Mouse (Mus musculus) kidney, embryonic 14.5 days (tissue): Measurements from ENCODE around the gene Gm1113. TPM values are rescaled to one million over a fixed set of nuclear protein-coding genes. Genes with fewer than 3 reads are reported as not detected.

ENCODE experiments used
- ATAC-seq: fragments of 200-750 bp; cut with Nextera tagmentation; 2 replicates; pipeline ENCODE4 v1.8.0; 2017; ENCODE audit warnings: moderate number of reproducible peaks, mild to moderate bottlenecking, moderate TSS enrichment, moderate library complexity; ENCODE audit not compliant: low FRiP score, low TSS enrichment
- H3K27ac ChIP-seq: fragments of 300-500 bp; sonication (generic); 2 replicates; pipeline ENCODE4 v1.5.1; 2014; ENCODE audit warnings: low read depth, mild to moderate bottlenecking, low read length, moderate library complexity, mixed read lengths
- H3K27me3 ChIP-seq: fragments of 300-500 bp; sonication (generic); 2 replicates; pipeline ENCODE4 v1.6.1; 2014; ENCODE audit warnings: mild to moderate bottlenecking, low read length; ENCODE audit not compliant: control insufficient read depth, insufficient read depth
- H3K36me3 ChIP-seq: fragments of 300-500 bp; sonication (generic); 2 replicates; pipeline ENCODE4 v1.6.1; 2014; ENCODE audit warnings: low read length, mixed read lengths; ENCODE audit not compliant: control insufficient read depth, insufficient read depth
- H3K4me1 ChIP-seq: fragments of 300-500 bp; sonication (generic); 2 replicates; pipeline ENCODE4 v1.6.1; 2014; ENCODE audit warnings: low read length, mixed read lengths; ENCODE audit not compliant: control insufficient read depth, insufficient read depth
- H3K4me2 ChIP-seq: fragments of 300-500 bp; sonication (generic); replicated peaks from 2 replicates; pipeline ENCODE4 v1.6.1; 2014; ENCODE audit warnings: low read depth, mild to moderate bottlenecking, low read length
- H3K4me3 ChIP-seq: fragments of 300-500 bp; sonication (generic); 2 replicates; pipeline ENCODE4 v1.5.1; 2014; ENCODE audit warnings: mild to moderate bottlenecking, low read length
- H3K9ac ChIP-seq: fragments of 300-500 bp; sonication (generic); 2 replicates; pipeline ENCODE4 v1.6.1; 2014; ENCODE audit warnings: low read depth, mild to moderate bottlenecking, low read length, moderate library complexity
- H3K9me3 ChIP-seq: fragments of 300-500 bp; sonication (generic); 2 replicates; pipeline ENCODE4 v1.6.1; 2016; ENCODE audit warnings: low read length; ENCODE audit not compliant: control insufficient read depth
- WGBS: fragments of 180-500 bp; shearing (Covaris S2); extraction: QIAGEN DNeasy Blood & Tissue Kit; methylation state at CpG from one replicate; pipeline ENCODE4 v1.1.7; 2014; 5-methylcytosine and 5-hydroxymethylcytosine counted together
- polyA plus RNA-seq: library from polyadenylated mRNA; unstranded; fragments of >200 nt; fragmentation: Nextera tagmentation; extraction: Ambion mirVana; gene quantifications from 2 replicates; pipeline ENCODE4 v1.2.1, GENCODE M21; 2014

Gene Gm1113
- not detected in 2 replicates for polyA plus RNA-seq

DNA sequence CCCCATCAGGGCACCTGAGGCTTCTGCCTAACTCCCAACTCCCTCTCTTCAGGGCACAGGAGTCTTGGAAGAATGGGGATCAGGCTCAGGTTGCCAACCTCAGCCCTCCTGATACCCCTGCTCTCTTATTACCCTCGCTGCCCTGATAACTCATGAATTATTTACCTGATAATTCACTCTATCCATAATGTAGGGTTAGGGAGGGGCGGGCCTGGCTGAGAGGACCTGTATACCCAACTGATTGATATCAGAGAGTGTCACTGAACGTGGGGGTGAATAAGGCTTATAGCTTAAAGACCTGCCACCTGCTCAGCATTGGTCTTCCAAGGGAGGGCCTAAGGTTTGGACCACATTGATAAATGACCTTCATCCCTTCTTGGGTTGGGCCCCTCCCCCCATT is at the start of gene Gm1113:
Gene Gm1113 (minus strand): TSS at position 101 of the 400 bp plus-strand sequence.
- no peaks in the 10 kb centered on the region for H3K4me1 ChIP-seq

DNA sequence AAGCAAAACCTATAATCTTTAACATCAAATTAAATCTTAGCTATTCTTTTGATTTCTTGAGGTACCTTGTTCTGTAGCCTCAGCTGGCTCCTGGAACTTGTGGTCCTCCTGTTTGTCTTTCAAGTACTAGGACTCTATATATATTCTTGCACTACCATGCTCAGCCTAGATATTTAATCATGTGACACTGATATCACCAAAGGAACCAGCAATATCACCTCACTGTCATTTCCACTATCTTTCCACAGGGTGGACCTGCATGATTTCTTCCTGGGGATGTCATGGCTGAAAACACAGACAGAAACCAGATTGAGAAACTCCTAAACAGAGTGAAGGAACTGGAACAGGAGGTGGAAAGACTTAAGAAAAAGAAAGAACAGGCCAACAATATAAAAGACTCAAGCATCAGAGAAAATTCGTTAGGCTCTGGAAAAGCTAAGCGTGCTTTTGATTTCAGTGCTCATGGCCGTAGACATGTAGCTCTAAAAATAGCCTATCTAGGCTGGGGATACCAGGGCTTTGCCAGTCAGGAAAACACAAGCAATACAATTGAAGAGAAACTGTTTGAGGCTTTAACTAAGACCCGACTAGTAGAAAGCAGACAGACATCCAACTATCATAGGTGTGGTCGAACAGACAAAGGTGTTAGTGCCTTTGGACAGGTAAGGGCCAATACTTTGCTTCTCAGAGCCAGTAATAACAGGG is 46.6 kb upstream of the Gm1113 start:
- Histone ChIP-seq H3K4me3 (no peak overlapping the region), H3K4me1 (peaks cover 11% of the 10 kb centered on the region; the same call in 1 of the 2 replicates), H3K36me3 (peaks cover 58% of the 10 kb centered on the region), H3K9me3 (no peaks in the 10 kb centered on the region), H3K4me2 (no peak overlapping the region), H3K9ac (no peak overlapping the region), H3K27me3 (no peaks in the 10 kb centered on the region), H3K27ac (no peak overlapping the region)
- ATAC-seq, result no peak
- WGBS, result 90% methylated on average over 5 of the region's 5 CpGs

More for the DNA sequence above, at the start of gene Gm1113:
- H3K36me3 ChIP-seq, result no peaks in the 10 kb centered on the region
- H3K4me3 ChIP-seq, result no peak within 1 kb of the TSS
- no peak within 1 kb of the TSS for H3K4me2 ChIP-seq
- no peak within 1 kb of the TSS for H3K27ac ChIP-seq
- ATAC-seq, result no peak
- 75% methylated on average over 3 of the region's 3 CpGs for WGBS
- no peaks in the 10 kb centered on the region for H3K9me3 ChIP-seq
- no peak within 1 kb of the TSS for H3K9ac ChIP-seq
- no peaks in the 10 kb centered on the region for H3K27me3 ChIP-seq

- Histone ChIP-seq H3K4me3 (no peak overlapping the region), H3K27me3 (no peaks in the 10 kb centered on the region; the same call in 1 of the 2 replicates), H3K4me1 (peaks cover 4% of the 10 kb centered on the region; the same call in 1 of the 2 replicates), H3K9ac (no peak overlapping the region), H3K4me2 (no peak overlapping the region), H3K36me3 (peaks cover 43% of the 10 kb centered on the region), H3K27ac (no peak overlapping the region), H3K9me3 (no peaks in the 10 kb centered on the region)
- 91% methylated on average over 6 of the region's 6 CpGs for WGBS
- no peak for ATAC-seq
These were observed 43.5 kb upstream of the Gm1113 start for GRCm38 (mm10) chr9:35561583-35561982.

DNA sequence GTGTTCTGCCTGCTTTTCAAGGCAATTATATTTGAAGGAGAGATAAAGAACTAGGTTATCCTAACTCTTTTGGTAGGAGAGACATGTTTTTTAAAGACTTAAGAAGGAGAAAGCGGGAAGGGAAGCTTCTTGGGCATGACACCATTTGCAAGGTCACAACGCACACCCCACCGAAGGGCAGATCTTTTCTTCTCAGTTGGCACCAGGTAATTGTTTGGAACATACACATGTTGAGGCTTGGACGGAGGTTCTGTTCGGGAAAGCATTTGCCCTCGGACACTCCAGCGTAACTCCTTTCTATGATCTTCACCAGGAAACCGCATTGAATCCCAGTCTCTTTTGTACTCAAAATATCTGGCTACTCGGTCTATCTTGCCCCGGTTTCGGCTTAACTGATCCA is 43.0 kb upstream of the Gm1113 start:
- WGBS, result 96% methylated on average over 11 of the region's 11 CpGs
- peaks cover 38% of the 10 kb centered on the region for H3K36me3 ChIP-seq

GRCm38 (mm10) chr9:35559009-35559890 is 41.2 kb upstream of the Gm1113 start:
- Histone ChIP-seq H3K9ac (peak overlapping the region; percentile 68), H3K27ac (peak overlapping the region; percentile 24; the same call in 1 of the 2 replicates), H3K27me3 (no peaks in the 10 kb centered on the region; the same call in 1 of the 2 replicates), H3K4me3 (peak overlapping the region; percentile 65), H3K9me3 (no peaks in the 10 kb centered on the region), H3K4me1 (peaks cover 4% of the 10 kb centered on the region; the same call in 1 of the 2 replicates), H3K36me3 (peaks cover 22% of the 10 kb centered on the region), H3K4me2 (peak overlapping the region; percentile 99)
- peak; percentile 93 for ATAC-seq
- under 1% methylated on average over 31 of the region's 31 CpGs for WGBS

More for the DNA sequence above, 43.0 kb upstream of the Gm1113 start:
- Histone ChIP-seq H3K27ac (no peak overlapping the region), H3K4me2 (no peak overlapping the region), H3K9ac (no peak overlapping the region), H3K27me3 (no peaks in the 10 kb centered on the region; the same call in 1 of the 2 replicates), H3K4me1 (peaks cover 4% of the 10 kb centered on the region; the same call in 1 of the 2 replicates), H3K9me3 (no peaks in the 10 kb centered on the region), H3K4me3 (no peak overlapping the region)
- no peak for ATAC-seq

DNA sequence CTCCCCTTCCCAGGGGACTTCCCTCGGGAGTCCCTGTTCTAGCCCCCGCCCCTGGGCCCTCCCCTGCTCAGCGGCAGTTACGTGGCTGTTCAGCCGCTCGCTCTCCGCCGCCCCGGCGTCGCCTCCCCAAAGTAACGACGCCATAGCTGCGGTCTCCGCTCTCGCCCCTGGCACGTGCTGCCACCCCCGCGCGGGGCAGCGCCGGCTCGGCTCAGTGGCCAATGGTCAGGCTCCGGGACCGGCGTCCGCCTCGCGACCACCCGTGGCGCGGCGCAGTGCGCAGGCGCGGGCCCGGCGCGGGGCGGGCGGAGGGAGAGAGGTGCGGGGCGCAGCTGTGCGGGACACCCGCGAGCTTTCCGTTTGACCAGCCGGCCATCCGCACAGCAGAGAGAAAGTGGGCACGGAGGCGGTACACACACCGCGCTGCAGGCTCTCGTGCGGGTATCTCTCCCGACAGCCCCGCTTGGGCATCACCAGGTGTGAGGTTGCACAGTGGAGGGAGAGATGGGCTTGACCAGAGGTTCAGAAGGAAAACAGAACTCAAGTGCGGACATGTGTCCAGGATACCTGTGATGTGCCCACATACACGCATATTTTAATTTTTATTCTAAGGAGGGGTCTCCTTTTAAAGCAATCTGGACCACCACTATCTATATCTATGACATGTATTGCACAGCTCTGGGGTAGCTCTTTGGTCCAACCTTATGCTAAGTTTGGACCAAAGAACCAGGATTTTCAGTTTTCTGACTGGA is 40.4 kb upstream of the Gm1113 start, which contains the start of the genes Ddx25 and Pus3:
Gene Ddx25 (minus strand): TSS at position 272 of the 752 bp plus-strand sequence.
Gene Pus3 (plus strand): TSS at position 339 of the 752 bp plus-strand sequence.
- H3K27ac ChIP-seq, result peak within 1 kb of the TSS; percentile 24; the same call in 1 of the 2 replicates
- no peaks in the 10 kb centered on the region; the same call in 1 of the 2 replicates for H3K27me3 ChIP-seq
- H3K4me3 ChIP-seq, result peak within 1 kb of the TSS; percentile 65
- 1% methylated on average over 54 of the region's 59 CpGs for WGBS
- ATAC-seq, result peak; percentile 82
- no peaks in the 10 kb centered on the region for H3K9me3 ChIP-seq
- H3K4me2 ChIP-seq, result peak within 1 kb of the TSS; percentile 99
- peak within 1 kb of the TSS; percentile 68 for H3K9ac ChIP-seq
- peaks cover 4% of the 10 kb centered on the region; the same call in 1 of the 2 replicates for H3K4me1 ChIP-seq
- H3K36me3 ChIP-seq, result peaks cover 18% of the 10 kb centered on the region

GRCm38 (mm10) chr9:35556494-35557102 is 38.5 kb upstream of the Gm1113 start:
- ATAC-seq, result no peak
- WGBS, result 77% methylated on average over 12 of the region's 12 CpGs
- no peak overlapping the region for H3K4me2 ChIP-seq

DNA sequence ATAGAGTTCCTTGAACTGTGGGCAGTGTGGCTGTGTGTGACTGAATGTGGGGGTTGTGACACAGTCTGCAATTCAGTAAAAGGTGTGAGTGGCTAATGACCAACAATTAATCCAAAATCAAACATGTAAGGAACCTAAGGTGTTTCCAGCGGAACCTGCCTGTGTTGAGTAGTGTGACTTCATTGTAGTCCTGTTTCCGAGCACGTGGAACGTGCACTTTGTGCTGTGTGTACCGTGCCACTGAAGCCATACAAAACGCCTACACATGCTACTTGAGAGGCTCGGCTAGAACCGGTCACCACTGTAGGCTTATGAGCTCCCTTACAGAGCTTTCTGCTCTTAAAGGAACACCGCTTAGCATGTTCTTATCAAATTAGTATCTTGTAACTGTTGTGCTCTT is 30.4 kb upstream of the Gm1113 start:
- no peaks in the 10 kb centered on the region for H3K9me3 ChIP-seq

More at GRCm38 (mm10) chr9:35556494-35557102, 38.5 kb upstream of the Gm1113 start:
- Histone ChIP-seq H3K9ac (no peak overlapping the region), H3K4me3 (no peak overlapping the region), H3K4me1 (peaks cover 4% of the 10 kb centered on the region; the same call in 1 of the 2 replicates), H3K27ac (no peak overlapping the region), H3K27me3 (no peaks in the 10 kb centered on the region; the same call in 1 of the 2 replicates), H3K36me3 (peaks cover 8% of the 10 kb centered on the region), H3K9me3 (no peaks in the 10 kb centered on the region)

More for the DNA sequence above, 30.4 kb upstream of the Gm1113 start:
- no peak overlapping the region for H3K4me3 ChIP-seq
- no peak overlapping the region for H3K9ac ChIP-seq
- H3K27me3 ChIP-seq, result no peaks in the 10 kb centered on the region
- 84% methylated on average over 9 of the region's 9 CpGs for WGBS
- no peaks in the 10 kb centered on the region for H3K4me1 ChIP-seq
- no peak overlapping the region for H3K4me2 ChIP-seq
- H3K27ac ChIP-seq, result no peak overlapping the region
- ATAC-seq, result no peak
- no peaks in the 10 kb centered on the region for H3K36me3 ChIP-seq
